Mouse (Mus musculus): ENCODE measurements around the gene Wdr91. TPM values are rescaled to one million over a fixed set of nuclear protein-coding genes. Genes with fewer than 3 reads are reported as not detected.

The Wdr91 gene
- polyA plus RNA-seq, 1 experiment = 26.7 TPM

DNA sequence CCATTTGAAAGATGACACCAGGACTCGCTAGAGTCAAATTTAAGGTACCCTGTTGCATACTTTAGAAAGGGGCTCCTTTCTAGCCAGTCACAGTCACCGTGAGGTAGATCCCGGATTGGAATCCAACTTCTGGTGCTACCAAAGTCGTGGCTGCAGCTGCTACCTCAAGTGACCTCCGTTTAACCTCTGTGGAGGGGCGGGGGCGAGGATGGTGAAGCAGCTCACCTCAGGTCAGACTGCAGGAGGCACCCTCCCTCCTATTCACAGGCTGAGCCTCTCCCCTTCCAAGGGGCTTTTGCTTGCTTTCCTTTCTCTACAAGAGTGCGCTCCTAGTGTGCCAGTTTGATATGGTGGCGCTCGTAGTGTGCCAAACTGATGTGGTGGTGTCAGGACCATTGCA lies 9.3 kb upstream of the Wdr91 start, which contains the start of gene Stra8:
Gene Stra8, plus strand, starts transcription at position 208 of the 400 bp plus-strand sequence.
- DNase-seq (ENCODE audit: extremely low spot score in 1 of 2, low spot score in 1 of 2) = no peak

DNA sequence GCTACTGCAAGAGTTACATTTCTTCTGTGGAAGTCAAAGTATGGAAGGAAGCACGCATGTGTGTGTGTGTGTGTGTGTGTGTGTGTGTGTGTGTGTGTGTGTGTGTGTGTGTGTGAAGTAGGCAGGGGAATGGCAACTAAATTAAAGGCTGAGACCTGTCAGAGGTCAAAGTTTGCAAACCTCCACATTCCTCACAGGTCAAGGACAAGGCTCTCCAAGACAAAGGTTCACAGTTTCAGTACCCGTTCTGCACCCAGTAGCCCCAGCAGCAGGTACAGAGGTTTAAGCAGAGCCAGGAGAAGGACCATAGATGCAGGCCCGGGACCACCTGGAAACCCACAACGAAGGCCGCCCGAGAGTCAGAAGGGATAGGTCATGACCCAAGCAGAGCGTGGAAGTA lies 8.5 kb upstream of the Wdr91 start:
- DNase-seq (ENCODE audit: extremely low spot score in 1 of 2, low spot score in 1 of 2) = no peak

- DNase-seq (ENCODE audit: extremely low spot score in 1 of 2, low spot score in 1 of 2) = no peak
Observed at GRCm38 (mm10) chr6:34914462-34914861, 3.8 kb upstream of the Wdr91 start.

- DNase-seq (ENCODE audit: extremely low spot score in 1 of 2, low spot score in 1 of 2) = no peak
Observed at GRCm38 (mm10) chr6:34913341-34914040, 2.8 kb upstream of the Wdr91 start.

- no peak for DNase-seq (ENCODE audit: extremely low spot score in 1 of 2, low spot score in 1 of 2)
Observed at GRCm38 (mm10) chr6:34909631-34910345, 888 bp downstream of the Wdr91 start.

DNA sequence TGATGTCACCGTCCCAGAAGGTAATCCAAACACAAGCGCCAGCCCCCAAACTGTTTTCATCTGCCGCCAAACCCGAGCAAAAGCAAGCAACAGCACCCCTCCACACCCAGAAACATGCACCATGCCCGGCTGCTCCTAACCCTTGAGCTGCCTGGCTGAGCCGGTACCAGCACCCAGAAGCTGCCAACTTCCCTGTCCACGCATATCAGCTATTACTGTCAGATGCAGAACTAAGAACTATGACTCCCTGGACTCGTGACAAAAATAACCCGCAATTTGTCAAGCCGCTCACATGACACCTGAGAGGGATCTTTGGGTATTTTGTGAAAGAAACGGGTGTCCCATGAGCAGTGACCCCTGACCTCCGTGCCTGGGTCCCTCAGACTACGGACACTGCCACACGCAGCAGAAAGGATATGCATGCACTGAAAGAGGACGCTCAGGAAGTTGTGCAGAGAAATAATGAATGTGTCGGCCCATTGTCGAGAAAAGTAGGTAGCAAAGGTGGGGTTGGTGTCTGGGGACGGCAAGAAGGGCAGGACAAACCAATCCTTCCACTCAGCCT lies 2.9 kb downstream of the Wdr91 start:
- no peak for DNase-seq (ENCODE audit: extremely low spot score in 1 of 2, low spot score in 1 of 2)

- DNase-seq (ENCODE audit: extremely low spot score in 1 of 2, low spot score in 1 of 2) = no peak
Observed at GRCm38 (mm10) chr6:34907121-34907614, 3.5 kb downstream of the Wdr91 start.

GRCm38 (mm10) chr6:34906661-34907060 lies 4.0 kb downstream of the Wdr91 start:
- DNase-seq (ENCODE audit: extremely low spot score in 1 of 2, low spot score in 1 of 2) = peak in 1 of 2 experiments; percentile 27

DNA sequence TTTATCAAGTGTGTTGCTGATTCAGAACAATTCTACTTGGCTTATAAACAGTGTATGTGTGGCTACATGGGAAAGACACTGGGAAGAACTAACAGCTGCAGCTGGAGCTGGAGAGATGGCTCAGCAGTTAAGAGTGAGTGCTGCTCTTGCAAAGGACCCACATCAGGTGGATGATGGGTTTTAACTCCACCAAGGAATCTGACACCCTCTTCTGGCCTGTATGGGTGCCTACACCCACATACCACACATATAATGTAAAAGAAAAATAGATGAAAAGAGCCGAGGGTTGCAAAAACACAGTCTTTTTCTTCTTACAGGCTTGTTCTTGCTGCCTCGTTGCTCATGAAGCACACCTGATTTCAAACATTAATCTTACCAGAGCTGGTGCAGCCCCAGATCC lies 4.6 kb downstream of the Wdr91 start:
- DNase-seq (ENCODE audit: extremely low spot score in 1 of 2, low spot score in 1 of 2) = no peak

- no peak for DNase-seq (ENCODE audit: extremely low spot score in 1 of 2, low spot score in 1 of 2)
Observed at GRCm38 (mm10) chr6:34904361-34904760, 6.3 kb downstream of the Wdr91 start.

DNA sequence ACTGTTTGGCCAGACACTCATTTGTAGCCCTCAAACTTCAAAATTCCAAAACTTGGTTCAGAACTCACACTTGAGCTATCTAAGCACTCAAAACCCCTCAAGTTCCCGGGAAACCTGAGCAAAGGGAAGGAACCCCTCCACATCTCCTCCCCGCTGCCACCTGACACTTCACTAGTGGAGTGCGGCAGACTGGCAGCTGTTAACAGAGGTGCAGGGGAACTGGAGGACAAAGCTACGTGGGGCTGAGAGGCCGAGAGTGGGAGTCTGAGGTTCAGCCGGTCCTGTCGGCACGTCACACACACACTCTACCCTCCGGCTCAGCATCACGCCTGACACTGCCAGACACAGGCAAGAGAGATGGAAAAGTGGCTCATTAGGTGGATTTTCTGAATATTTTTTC lies 6.8 kb downstream of the Wdr91 start:
- no peak for DNase-seq (ENCODE audit: extremely low spot score in 1 of 2, low spot score in 1 of 2)

DNA sequence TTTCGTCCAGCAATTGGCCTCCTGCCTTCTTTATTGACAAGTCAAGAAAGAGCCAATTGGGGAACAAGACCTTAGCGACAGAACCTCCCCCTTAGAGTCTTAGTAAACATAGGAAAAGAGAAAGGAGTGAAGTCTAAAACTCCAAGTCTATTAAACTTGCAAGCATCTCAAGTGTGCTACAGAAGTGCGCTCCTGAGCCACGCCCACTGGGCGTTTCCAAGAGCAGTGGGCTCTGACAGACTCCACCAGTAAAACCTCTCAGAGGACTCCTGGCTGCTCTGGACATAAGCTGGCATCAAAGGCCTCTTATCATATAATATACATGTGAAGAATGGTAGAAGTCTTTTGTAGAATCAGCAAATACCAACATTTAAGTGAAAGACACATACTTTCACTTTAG lies 7.2 kb downstream of the Wdr91 start:
- no peak for DNase-seq (ENCODE audit: extremely low spot score in 1 of 2, low spot score in 1 of 2)

GRCm38 (mm10) chr6:34902578-34902977 lies 8.1 kb downstream of the Wdr91 start:
- DNase-seq (ENCODE audit: extremely low spot score in 1 of 2, low spot score in 1 of 2) = no peak

DNA sequence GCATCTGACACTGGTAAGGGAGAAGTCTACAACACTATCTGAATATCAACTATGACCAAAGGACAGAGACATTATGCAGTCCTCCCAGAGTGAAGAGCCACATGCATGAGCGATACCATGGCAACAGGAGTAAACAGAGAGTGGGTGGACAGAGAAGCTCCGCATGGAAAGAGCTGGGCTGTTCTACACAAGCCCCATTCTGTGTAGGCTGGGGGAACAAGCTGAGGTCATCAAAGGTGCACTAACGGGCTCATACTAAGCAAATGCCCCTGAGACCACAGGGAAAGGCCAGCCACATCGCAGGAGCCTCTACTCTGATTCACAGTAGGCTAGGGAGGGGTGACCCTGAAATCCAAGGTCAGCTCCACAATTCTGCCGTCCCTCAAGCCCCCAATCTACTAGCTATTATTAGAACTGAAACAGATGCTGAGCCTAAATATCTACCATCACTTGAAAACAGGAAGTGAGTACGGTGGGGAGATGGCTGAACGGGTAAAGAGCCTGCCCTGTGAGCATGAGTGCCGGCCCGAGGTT lies 8.7 kb downstream of the Wdr91 start:
- DNase-seq (ENCODE audit: extremely low spot score in 1 of 2, low spot score in 1 of 2) = no peak

DNA sequence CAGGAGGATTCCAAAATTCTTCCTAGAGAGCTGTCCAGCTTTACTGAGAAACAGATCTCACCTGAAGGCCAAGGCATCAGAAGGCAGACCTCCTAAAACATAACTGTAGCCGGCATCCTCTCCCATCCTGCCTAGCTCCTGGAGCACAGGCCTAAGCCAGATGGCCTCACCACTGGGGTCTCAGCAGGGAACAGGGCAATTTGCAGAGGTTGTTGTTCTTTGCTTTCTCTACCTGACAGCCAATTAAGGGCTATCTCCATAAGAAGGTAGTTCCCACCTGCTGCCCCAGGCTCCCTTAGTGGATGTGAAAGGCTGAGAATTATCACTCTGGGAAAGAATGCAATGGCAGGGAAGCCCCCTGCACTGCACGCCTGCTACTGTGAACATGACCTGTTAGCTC lies 9.7 kb downstream of the Wdr91 start:
- DNase-seq (ENCODE audit: extremely low spot score in 1 of 2, low spot score in 1 of 2) = no peak

- DNase-seq (ENCODE audit: extremely low spot score in 1 of 2, low spot score in 1 of 2) = no peak
Observed at GRCm38 (mm10) chr6:34899127-34899526, 11.5 kb downstream of the Wdr91 start.

DNA sequence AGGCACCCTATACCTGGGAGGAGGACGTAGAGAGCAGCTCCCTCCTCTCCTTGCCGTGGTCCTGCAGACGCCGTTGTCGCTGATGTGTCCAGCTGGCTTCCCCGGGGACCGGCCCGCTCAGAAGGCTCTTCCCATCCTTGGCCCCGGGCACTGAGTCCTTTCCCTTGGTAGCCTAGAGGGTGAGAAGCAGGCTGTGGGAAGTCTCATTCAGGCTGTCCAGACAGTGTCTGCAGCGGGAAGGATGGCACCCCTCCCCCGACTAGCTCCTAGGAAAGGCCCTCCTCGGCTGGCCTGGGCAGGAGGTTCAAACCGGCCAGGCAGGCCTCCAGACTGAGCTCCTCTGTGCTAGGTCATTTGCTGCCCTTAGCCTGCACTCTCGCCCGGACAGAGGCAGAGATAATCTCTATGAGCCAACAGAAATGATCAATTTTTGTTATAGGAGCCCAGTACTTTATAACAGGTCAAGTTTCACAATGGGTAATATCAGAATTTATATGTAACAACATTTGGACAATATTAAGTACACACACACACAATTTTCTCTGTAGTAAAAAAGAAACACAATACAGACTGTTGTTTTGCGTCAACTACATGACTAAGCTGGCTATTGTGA lies 14.4 kb downstream of the Wdr91 start:
- no peak for DNase-seq (ENCODE audit: extremely low spot score in 1 of 2, low spot score in 1 of 2)

- DNase-seq (ENCODE audit: extremely low spot score in 1 of 2, low spot score in 1 of 2) = no peak
Observed at GRCm38 (mm10) chr6:34895569-34895968, 15.1 kb downstream of the Wdr91 start.

DNA sequence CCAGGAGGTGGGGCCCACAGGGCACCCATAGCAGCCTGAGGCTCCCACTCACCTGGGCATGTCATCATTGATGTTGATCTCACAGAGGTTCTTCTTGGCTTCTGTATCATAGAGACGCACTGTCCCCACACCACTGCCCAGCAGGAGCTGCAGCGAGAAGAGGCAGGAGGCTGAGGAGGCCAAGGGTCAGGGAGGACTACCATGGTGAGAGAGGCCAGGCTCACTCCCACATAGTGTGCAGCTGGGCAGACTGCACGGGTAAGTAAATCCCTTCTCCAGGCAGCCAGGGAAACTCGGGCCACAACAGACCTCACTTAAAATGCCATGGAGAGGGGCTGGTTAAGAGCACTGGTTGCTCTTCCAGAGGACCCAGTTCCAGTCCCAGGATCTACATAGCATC lies 21.5 kb downstream of the Wdr91 start:
- DNase-seq (ENCODE audit: extremely low spot score in 1 of 2, low spot score in 1 of 2) = no peak

DNA sequence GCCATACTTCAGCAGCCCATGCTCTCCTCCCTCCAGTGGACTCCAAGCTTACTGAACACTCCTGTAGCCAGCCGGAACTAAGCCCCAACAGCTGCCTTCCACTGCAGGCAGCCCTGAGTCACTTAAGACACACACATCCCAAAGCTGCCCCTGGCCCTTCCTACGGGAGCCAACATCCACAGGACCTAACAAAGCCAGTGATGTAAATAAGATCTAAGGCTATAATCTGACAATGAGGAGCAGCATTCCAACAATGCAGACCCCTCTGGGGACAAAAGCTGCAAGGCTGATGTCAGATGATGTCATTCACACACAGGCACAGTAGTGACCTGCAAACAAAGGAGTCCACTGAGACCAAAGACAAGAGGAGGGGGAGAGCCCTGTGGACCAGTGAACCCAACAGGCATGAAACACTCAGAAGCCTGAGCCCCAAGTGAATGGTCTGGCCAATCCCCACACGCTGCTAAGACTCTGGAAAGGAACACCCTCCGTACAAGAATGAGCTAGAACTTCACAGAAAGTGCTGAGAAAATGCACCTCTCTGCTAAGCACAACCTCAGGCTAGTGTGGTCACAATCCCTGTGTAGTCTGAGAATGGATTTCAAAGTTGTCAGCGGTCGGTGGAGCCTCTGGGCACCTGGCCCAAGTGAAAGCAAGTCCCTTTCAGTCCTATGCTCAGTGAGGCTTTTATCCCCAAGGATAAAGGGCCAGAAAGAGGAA lies 23.4 kb downstream of the Wdr91 start:
- DNase-seq (ENCODE audit: extremely low spot score in 1 of 2, low spot score in 1 of 2) = no peak

Measured in frontal cortex, adult 2 months (tissue).